Mouse (Mus musculus): Measurements from ENCODE around the gene Ush1c. TPM values are rescaled to one million over a fixed set of nuclear protein-coding genes. Genes with fewer than 3 reads are reported as not detected.

The Ush1c gene
- polyA plus RNA-seq, 1 experiment from 2014 or later: 3.0 TPM

GRCm38 (mm10) chr7:46154498-46155488 lies 83.5 kb downstream of the Ush1c start:
- Histone ChIP-seq H3K4me3 (no peak overlapping the region), H3K27me3 (ENCODE audit: insufficient read depth, poor library complexity, severe bottlenecking) (no peaks in the 10 kb centered on the region; the same call in 1 of the 2 replicates), H3K36me3 (no peaks in the 10 kb centered on the region), H3K9me3 (no peaks in the 10 kb centered on the region), H3K4me1 (no peaks in the 10 kb centered on the region), H3K27ac (no peak overlapping the region)
- no peak for DNase-seq (ENCODE audit: low spot score)
- 73% methylated on average over 18 of the region's 18 CpGs for WGBS

GRCm38 (mm10) chr7:46152819-46153351 lies 85.4 kb downstream of the Ush1c start:
- WGBS: 72% methylated on average over 9 of the region's 9 CpGs

GRCm38 (mm10) chr7:46147417-46147816 lies 90.9 kb downstream of the Ush1c start:
- Histone ChIP-seq H3K27ac (no peak overlapping the region), H3K4me3 (no peak overlapping the region), H3K36me3 (no peaks in the 10 kb centered on the region), H3K27me3 (ENCODE audit: insufficient read depth, poor library complexity, severe bottlenecking) (no peaks in the 10 kb centered on the region; the same call in 1 of the 2 replicates), H3K9me3 (no peaks in the 10 kb centered on the region), H3K4me1 (peaks cover 4% of the 10 kb centered on the region; the same call in 1 of the 2 replicates)
- no peak for DNase-seq (ENCODE audit: low spot score)
- WGBS: 56% methylated on average over 7 of the region's 7 CpGs

More at GRCm38 (mm10) chr7:46152819-46153351, 85.4 kb downstream of the Ush1c start:
- Histone ChIP-seq H3K36me3 (no peaks in the 10 kb centered on the region), H3K27me3 (ENCODE audit: insufficient read depth, poor library complexity, severe bottlenecking) (no peaks in the 10 kb centered on the region; the same call in 1 of the 2 replicates), H3K9me3 (no peaks in the 10 kb centered on the region), H3K4me3 (no peak overlapping the region), H3K4me1 (no peaks in the 10 kb centered on the region), H3K27ac (no peak overlapping the region)
- DNase-seq (ENCODE audit: low spot score): no peak

GRCm38 (mm10) chr7:46146675-46147308 lies 91.5 kb downstream of the Ush1c start:
- no peak for DNase-seq (ENCODE audit: low spot score)
- 87% methylated on average over 7 of the region's 7 CpGs for WGBS

More at GRCm38 (mm10) chr7:46146675-46147308, 91.5 kb downstream of the Ush1c start:
- Histone ChIP-seq H3K4me1 (peaks cover 4% of the 10 kb centered on the region; the same call in 1 of the 2 replicates), H3K4me3 (no peak overlapping the region), H3K27me3 (ENCODE audit: insufficient read depth, poor library complexity, severe bottlenecking) (no peaks in the 10 kb centered on the region), H3K36me3 (no peaks in the 10 kb centered on the region), H3K27ac (no peak overlapping the region), H3K9me3 (no peaks in the 10 kb centered on the region)

Other genes starting within 250 kb of the Ush1c start
- 0.02 and 1.3 TPM in 2 replicates for gene Abcc6, start 208.2 kb downstream of the Ush1c start, polyA plus RNA-seq (2016; fragmentation: Nextera tagmentation; extraction: Ambion mirVana)
- 44.2 and 45.3 TPM in 2 replicates for gene Nomo1, start 204.8 kb downstream of the Ush1c start, polyA plus RNA-seq (2016; fragmentation: Nextera tagmentation; extraction: Ambion mirVana)
- 3.2 and 7.2 TPM in 2 replicates for gene Kcnj11, start 137.7 kb downstream of the Ush1c start, polyA plus RNA-seq (2016; fragmentation: Nextera tagmentation; extraction: Ambion mirVana)
- gene Abcc8, start 58.5 kb downstream of the Ush1c start, polyA plus RNA-seq (2016; fragmentation: Nextera tagmentation; extraction: Ambion mirVana): 3.9 and 4.5 TPM in 2 replicates
- not detected in 2 replicates for gene Otog, start 2.5 kb upstream of the Ush1c start, polyA plus RNA-seq (2016; fragmentation: Nextera tagmentation; extraction: Ambion mirVana)
- gene Myod1, start 138.0 kb upstream of the Ush1c start, polyA plus RNA-seq (2016; fragmentation: Nextera tagmentation; extraction: Ambion mirVana): 0.17 and 0.85 TPM in 2 replicates
- 0.04 TPM in 1 of 2 replicates, not detected in the other for gene Kcnc1, start 158.0 kb upstream of the Ush1c start, polyA plus RNA-seq (2016; fragmentation: Nextera tagmentation; extraction: Ambion mirVana)

Data from heart, embryonic 10.5 days (tissue).